Mouse (Mus musculus) embryonic facial prominence, embryonic 13.5 days (tissue): ENCODE measurements at regions not wholly inside any gene's neighbourhood (a gene's known extent, or its start where the extent isn't known, plus 50 kb on each side); places are given as distances from the start of the nearest gene placed in this dataset.
A peak's percentile ranks its signal among the peaks of the same experiment; 100 is the strongest.
"Not testable (repeated sequence)": the region's sequence is repeated elsewhere in the genome, so short reads cannot be mapped to it uniquely, and the experiment has no call there.

Experiments used
- ATAC-seq: fragments of 200-750 bp; cut with Nextera tagmentation; 2 replicates; pipeline ENCODE4 v1.8.0; 2017; ENCODE audit warnings: low read depth; ENCODE audit not compliant: insufficient number of reproducible peaks, insufficient read depth, low FRiP score, low TSS enrichment
- H3K27ac ChIP-seq: fragments of 300-500 bp; sonication (generic); 2 replicates; pipeline ENCODE4 v1.5.1; 2015; ENCODE audit warnings: moderate library complexity, mild to moderate bottlenecking, inconsistent platforms
- H3K27me3 ChIP-seq: fragments of 300-500 bp; sonication (generic); 2 replicates; pipeline ENCODE4 v1.6.1; 2015; ENCODE audit warnings: mild to moderate bottlenecking, inconsistent platforms
- H3K36me3 ChIP-seq: fragments of 300-500 bp; sonication (generic); 2 replicates; pipeline ENCODE4 v1.6.1; 2015; ENCODE audit warnings: mild to moderate bottlenecking, inconsistent platforms
- H3K4me1 ChIP-seq: fragments of 300-500 bp; sonication (generic); 2 replicates; pipeline ENCODE4 v1.6.1; 2015; ENCODE audit warnings: inconsistent platforms
- H3K4me2 ChIP-seq: fragments of 300-500 bp; sonication (generic); 2 replicates; pipeline ENCODE4 v1.6.1; 2015; ENCODE audit warnings: moderate library complexity, mild to moderate bottlenecking, inconsistent platforms
- H3K4me3 ChIP-seq: fragments of 300-500 bp; sonication (generic); 2 replicates; pipeline ENCODE4 v1.5.1; 2015; ENCODE audit warnings: mild to moderate bottlenecking, inconsistent platforms
- H3K9ac ChIP-seq: fragments of 300-500 bp; sonication (generic); 2 replicates; pipeline ENCODE4 v1.6.1; 2015; ENCODE audit warnings: mild to moderate bottlenecking, inconsistent platforms
- H3K9me3 ChIP-seq: fragments of 300-500 bp; sonication (generic); 2 replicates; pipeline ENCODE4 v1.6.1; 2016; ENCODE audit warnings: inconsistent platforms
- WGBS: fragments of 180-500 bp; shearing (Covaris S2); methylation state at CpG from one replicate; pipeline ENCODE4 v1.1.7; 2015; ENCODE audit warnings: mixed read lengths; 5-methylcytosine and 5-hydroxymethylcytosine counted together

GRCm38 (mm10) chr2:71597956-71598355, 51.4 kb upstream of the Dlx2 start:
- ATAC-seq: no peak
- 76% methylated on average over 5 of the region's 5 CpGs for WGBS

GRCm38 (mm10) chr2:71598368-71598767, 51.8 kb upstream of the Dlx2 start:
- H3K27ac ChIP-seq: no peak overlapping the region
- H3K9me3 ChIP-seq: no peaks in the 10 kb centered on the region
- H3K9ac ChIP-seq: no peak overlapping the region
- no peaks in the 10 kb centered on the region for H3K36me3 ChIP-seq
- 53% methylated on average over 10 of the region's 10 CpGs for WGBS
- H3K27me3 ChIP-seq: no peaks in the 10 kb centered on the region; the same call in 1 of the 2 replicates
- H3K4me3 ChIP-seq: no peak overlapping the region
- H3K4me2 ChIP-seq: peak overlapping the region; percentile 36
- peaks cover 17% of the 10 kb centered on the region for H3K4me1 ChIP-seq
- no peak for ATAC-seq

More at GRCm38 (mm10) chr2:71597956-71598355, 51.4 kb upstream of the Dlx2 start:
- H3K27me3 ChIP-seq: no peaks in the 10 kb centered on the region; the same call in 1 of the 2 replicates
- H3K9ac ChIP-seq: no peak overlapping the region
- H3K27ac ChIP-seq: no peak overlapping the region
- H3K36me3 ChIP-seq: no peaks in the 10 kb centered on the region
- H3K4me1 ChIP-seq: peaks cover 17% of the 10 kb centered on the region
- no peak overlapping the region for H3K4me2 ChIP-seq
- no peaks in the 10 kb centered on the region for H3K9me3 ChIP-seq
- no peak overlapping the region for H3K4me3 ChIP-seq

- Histone ChIP-seq H3K9ac (no peak overlapping the region), H3K9me3 (no peaks in the 10 kb centered on the region), H3K4me1 (peaks cover 17% of the 10 kb centered on the region), H3K27me3 (no peaks in the 10 kb centered on the region; the same call in 1 of the 2 replicates), H3K36me3 (no peaks in the 10 kb centered on the region), H3K4me3 (no peak overlapping the region), H3K4me2 (peak overlapping the region; percentile 36), H3K27ac (no peak overlapping the region)
- 11% methylated on average over 5 of the region's 5 CpGs for WGBS
- no peak for ATAC-seq
Observed at GRCm38 (mm10) chr2:71598778-71599177, 52.2 kb upstream of the Dlx2 start.

- no peak overlapping the region for H3K9ac ChIP-seq
- 74% methylated on average over 7 of the region's 7 CpGs for WGBS
- no peak overlapping the region for H3K27ac ChIP-seq
- no peaks in the 10 kb centered on the region; the same call in 1 of the 2 replicates for H3K27me3 ChIP-seq
- H3K36me3 ChIP-seq: no peaks in the 10 kb centered on the region
- no peak overlapping the region for H3K4me3 ChIP-seq
- no peaks in the 10 kb centered on the region for H3K9me3 ChIP-seq
- H3K4me2 ChIP-seq: no peak overlapping the region
- ATAC-seq: no peak
- peaks cover 9% of the 10 kb centered on the region; the same call in 1 of the 2 replicates for H3K4me1 ChIP-seq
Observed at GRCm38 (mm10) chr2:71600213-71600612, 53.7 kb upstream of the Dlx2 start.

GRCm38 (mm10) chr2:71600999-71601398, 54.4 kb upstream of the Dlx2 start:
- Histone ChIP-seq H3K4me3 (no peak overlapping the region), H3K36me3 (no peaks in the 10 kb centered on the region), H3K4me1 (peaks cover 5% of the 10 kb centered on the region; the same call in 1 of the 2 replicates), H3K4me2 (no peak overlapping the region), H3K9me3 (no peaks in the 10 kb centered on the region), H3K27ac (no peak overlapping the region), H3K9ac (no peak overlapping the region), H3K27me3 (no peaks in the 10 kb centered on the region; the same call in 1 of the 2 replicates)
- no peak for ATAC-seq
- 47% methylated on average over 1 of the region's 1 CpGs for WGBS

GRCm38 (mm10) chr2:71603796-71604195, 57.2 kb upstream of the Dlx2 start:
- not testable (repeated sequence) for H3K27me3 ChIP-seq, H3K4me3 ChIP-seq, H3K4me2 ChIP-seq, H3K27ac ChIP-seq, H3K36me3 ChIP-seq, H3K9ac ChIP-seq, H3K9me3 ChIP-seq, ATAC-seq
- WGBS: 93% methylated on average over 8 of the region's 8 CpGs
- peaks cover 10% of the 10 kb centered on the region for H3K4me1 ChIP-seq

GRCm38 (mm10) chr2:71605606-71606005, 59.1 kb upstream of the Dlx2 start:
- H3K36me3 ChIP-seq: no peaks in the 10 kb centered on the region
- peaks cover 10% of the 10 kb centered on the region for H3K4me1 ChIP-seq
- H3K27me3 ChIP-seq: no peaks in the 10 kb centered on the region
- H3K9ac ChIP-seq: no peak overlapping the region
- no peak overlapping the region for H3K27ac ChIP-seq
- WGBS: 95% methylated on average over 1 of the region's 1 CpGs
- H3K9me3 ChIP-seq: no peaks in the 10 kb centered on the region
- no peak for ATAC-seq
- H3K4me3 ChIP-seq: no peak overlapping the region
- H3K4me2 ChIP-seq: no peak overlapping the region

GRCm38 (mm10) chr2:71607087-71607502, 60.5 kb upstream of the Dlx2 start:
- H3K9ac ChIP-seq: no peak overlapping the region
- H3K9me3 ChIP-seq: no peaks in the 10 kb centered on the region
- no peak overlapping the region for H3K4me3 ChIP-seq
- H3K4me2 ChIP-seq: no peak overlapping the region
- no peaks in the 10 kb centered on the region for H3K36me3 ChIP-seq
- WGBS: 72% methylated on average over 3 of the region's 3 CpGs
- ATAC-seq: no peak
- no peak overlapping the region for H3K27ac ChIP-seq
- H3K27me3 ChIP-seq: no peaks in the 10 kb centered on the region
- H3K4me1 ChIP-seq: peaks cover 10% of the 10 kb centered on the region

GRCm38 (mm10) chr2:71613216-71613615, 66.7 kb upstream of the Dlx2 start:
- Histone ChIP-seq H3K4me1 (peaks cover 2% of the 10 kb centered on the region), H3K36me3 (no peaks in the 10 kb centered on the region), H3K27me3 (no peaks in the 10 kb centered on the region), H3K9me3 (no peaks in the 10 kb centered on the region), H3K9ac (no peak overlapping the region), H3K27ac (no peak overlapping the region), H3K4me2 (no peak overlapping the region), H3K4me3 (no peak overlapping the region)
- no peak for ATAC-seq
- 57% methylated on average over 2 of the region's 2 CpGs for WGBS

GRCm38 (mm10) chr2:71616526-71616925, 70.0 kb upstream of the Dlx2 start:
- no peak overlapping the region for H3K27ac ChIP-seq
- no peaks in the 10 kb centered on the region for H3K36me3 ChIP-seq
- no peak overlapping the region for H3K4me2 ChIP-seq
- H3K9me3 ChIP-seq: no peaks in the 10 kb centered on the region; the same call in 1 of the 2 replicates
- H3K4me3 ChIP-seq: no peak overlapping the region
- H3K9ac ChIP-seq: no peak overlapping the region
- no peak for ATAC-seq
- no peaks in the 10 kb centered on the region for H3K27me3 ChIP-seq
- 86% methylated on average over 5 of the region's 5 CpGs for WGBS
- no peaks in the 10 kb centered on the region for H3K4me1 ChIP-seq

GRCm38 (mm10) chr2:71621458-71621857, 74.9 kb upstream of the Dlx2 start:
- 99% methylated on average over 2 of the region's 2 CpGs for WGBS
- H3K4me2 ChIP-seq: no peak overlapping the region
- ATAC-seq: no peak

GRCm38 (mm10) chr2:71622532-71623099, 76.1 kb upstream of the Dlx2 start:
- H3K27me3 ChIP-seq: peaks cover 5% of the 10 kb centered on the region; the same call in 1 of the 2 replicates
- H3K27ac ChIP-seq: 0 out of 2 replicates have a peak overlapping the region, but pooled peaks have one; percentile 36
- no peak for ATAC-seq
- peaks cover 7% of the 10 kb centered on the region for H3K4me1 ChIP-seq
- H3K9me3 ChIP-seq: no peaks in the 10 kb centered on the region; the same call in 1 of the 2 replicates
- H3K36me3 ChIP-seq: no peaks in the 10 kb centered on the region
- 53% methylated on average over 9 of the region's 9 CpGs for WGBS
- H3K4me3 ChIP-seq: no peak overlapping the region
- no peak overlapping the region for H3K4me2 ChIP-seq
- no peak overlapping the region for H3K9ac ChIP-seq

More at GRCm38 (mm10) chr2:71621458-71621857, 74.9 kb upstream of the Dlx2 start:
- Histone ChIP-seq H3K4me3 (no peak overlapping the region), H3K9ac (no peak overlapping the region), H3K27ac (no peak overlapping the region), H3K36me3 (no peaks in the 10 kb centered on the region), H3K9me3 (no peaks in the 10 kb centered on the region; the same call in 1 of the 2 replicates), H3K27me3 (peaks cover 2% of the 10 kb centered on the region; the same call in 1 of the 2 replicates), H3K4me1 (0 out of 2 replicates have a peak, but pooled peaks cover 4% of the 10 kb centered on the region)
